14 mouse cellular contexts compared by ENCODE assay signal in the genomic region with DNA sequence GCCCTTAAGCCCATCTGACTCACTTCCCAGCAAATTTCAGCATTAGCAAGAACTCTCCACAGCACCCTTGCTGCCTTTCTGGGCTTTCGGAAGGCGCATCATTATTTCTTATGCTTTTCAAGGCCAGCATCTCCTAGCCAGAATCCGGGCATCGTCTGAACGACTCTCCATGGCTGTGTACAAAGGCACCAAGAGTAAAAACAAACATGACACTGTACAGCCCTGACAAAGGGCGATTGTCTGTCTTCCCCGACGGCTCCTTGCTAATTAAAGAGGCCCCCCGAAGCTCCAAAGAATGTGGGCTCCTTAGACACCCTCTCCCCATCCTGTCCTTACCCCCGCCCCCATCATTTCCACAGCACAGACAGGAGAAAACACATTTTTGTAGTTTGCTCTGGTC. TPM values are rescaled to one million over a fixed set of nuclear protein-coding genes. Genes with fewer than 3 reads are reported as not detected.
DNase-seq lines count a peak whose midpoint lies in the region; ATAC-seq and TF ChIP-seq lines count a peak whose summit lies in the region.
"Had no signal": no experiment of that assay in that cellular context is flagged by ENCODE, and none has a peak within 500 bp of the region (broad histone marks: within the 10 kb centered on the region; RNA-seq: fewer than 3 reads in every experiment).

No protein-coding gene starts in this region.

- ATAC-seq in kidney, embryonic 15.5 days (replicated peaks; ENCODE audit: low FRiP score), result no peak
- no peak for ATAC-seq in kidney, embryonic 14.5 days (ENCODE audit: low FRiP score, low TSS enrichment)
- ATAC-seq: liver, postnatal 0 days had no signal

- H3K27me3 ChIP-seq in kidney, embryonic 15.5 days, result no peaks in the 10 kb centered on the region
- H3K27me3 ChIP-seq in kidney, embryonic 14.5 days (ENCODE audit: control insufficient read depth, insufficient read depth, low read length), result no peaks in the 10 kb centered on the region
- peaks cover 7% of the 10 kb centered on the region for H3K27me3 ChIP-seq in embryonic facial prominence, embryonic 10.5 days (replicated peaks; ENCODE audit: low read depth, poor library complexity, severe bottlenecking)
- peaks cover 18% of the 10 kb centered on the region; the same call in 1 of the 2 replicates for H3K27me3 ChIP-seq in hindbrain, embryonic 10.5 days (ENCODE audit: insufficient read depth, poor library complexity, severe bottlenecking)
- H3K27me3 ChIP-seq: limb, embryonic 12.5 days had no signal

- no peak for TF ChIP-seq CTCF in olfactory bulb, adult 2 months (IDR thresholded peaks at IDR 0.05; ENCODE audit: insufficient read depth, low read depth, low read length)

- H3K36me3 ChIP-seq in kidney, embryonic 15.5 days, result no peaks in the 10 kb centered on the region
- H3K36me3 ChIP-seq in kidney, embryonic 14.5 days (ENCODE audit: control insufficient read depth, insufficient read depth, low read length), result no peaks in the 10 kb centered on the region
- H3K36me3 ChIP-seq in embryonic facial prominence, embryonic 10.5 days (replicated peaks), result no peaks in the 10 kb centered on the region
- H3K36me3 ChIP-seq in hindbrain, embryonic 10.5 days, result no peaks in the 10 kb centered on the region
- H3K36me3 ChIP-seq: G1E; limb, embryonic 12.5 days had no signal

- no peak overlapping the region for H3K4me3 ChIP-seq in kidney, embryonic 15.5 days (replicated peaks)
- no peak overlapping the region for H3K4me3 ChIP-seq in kidney, embryonic 14.5 days (ENCODE audit: low read length)
- no peak overlapping the region for H3K4me3 ChIP-seq in embryonic facial prominence, embryonic 10.5 days
- no peak overlapping the region for H3K4me3 ChIP-seq in hindbrain, embryonic 10.5 days
- H3K4me3 ChIP-seq in olfactory bulb, adult 2 months (ENCODE audit: insufficient read depth, low read depth, low read length), result no peak overlapping the region
- H3K4me3 ChIP-seq: limb, embryonic 12.5 days had no signal

- 44% methylated on average over 10 of the region's 10 CpGs for WGBS in kidney, embryonic 15.5 days
- 41% methylated on average over 10 of the region's 10 CpGs for WGBS in kidney, embryonic 14.5 days
- WGBS in embryonic facial prominence, embryonic 10.5 days, result 21% methylated on average over 10 of the region's 10 CpGs
- WGBS in hindbrain, embryonic 10.5 days, result 31% methylated on average over 10 of the region's 10 CpGs
- 31% methylated on average over 10 of the region's 10 CpGs for WGBS in olfactory bulb, adult 2 months

- no peaks in the 10 kb centered on the region for H3K9me3 ChIP-seq in kidney, embryonic 15.5 days (replicated peaks)
- H3K9me3 ChIP-seq in kidney, embryonic 14.5 days (ENCODE audit: control insufficient read depth, low read length), result no peaks in the 10 kb centered on the region
- H3K9me3 ChIP-seq in embryonic facial prominence, embryonic 10.5 days, result no peaks in the 10 kb centered on the region
- H3K9me3 ChIP-seq in hindbrain, embryonic 10.5 days, result no peaks in the 10 kb centered on the region
- H3K9me3 ChIP-seq: G1E; limb, embryonic 12.5 days had no signal

- H3K27ac ChIP-seq in kidney, embryonic 15.5 days, result 0 out of 2 replicates have a peak overlapping the region, but pooled peaks have one; percentile 41
- no peak overlapping the region for H3K27ac ChIP-seq in kidney, embryonic 14.5 days (ENCODE audit: low read depth, low read length)
- H3K27ac ChIP-seq in embryonic facial prominence, embryonic 10.5 days (replicated peaks), result 0 out of 2 replicates have a peak overlapping the region, but pooled peaks have one; percentile 2
- peak overlapping the region; percentile 19; the same call in 1 of the 2 replicates for H3K27ac ChIP-seq in hindbrain, embryonic 10.5 days
- peak overlapping the region; percentile 93 for H3K27ac ChIP-seq in olfactory bulb, adult 2 months (ENCODE audit: insufficient read depth, low read depth, low read length)
- H3K27ac ChIP-seq: limb, embryonic 12.5 days had no signal

- no peak for TF ChIP-seq POLR2A in olfactory bulb, adult 2 months (IDR thresholded peaks at IDR 0.05; ENCODE audit: insufficient read depth, low read depth, low read length)

- H3K4me1 ChIP-seq in kidney, embryonic 15.5 days, result peaks cover 25% of the 10 kb centered on the region
- 0 out of 2 replicates have a peak, but pooled peaks cover 3% of the 10 kb centered on the region for H3K4me1 ChIP-seq in kidney, embryonic 14.5 days (ENCODE audit: control insufficient read depth, insufficient read depth, low read length)
- H3K4me1 ChIP-seq in embryonic facial prominence, embryonic 10.5 days, result peaks cover 38% of the 10 kb centered on the region
- peaks cover 45% of the 10 kb centered on the region for H3K4me1 ChIP-seq in hindbrain, embryonic 10.5 days (replicated peaks)
- peaks cover 29% of the 10 kb centered on the region for H3K4me1 ChIP-seq in olfactory bulb, adult 2 months (ENCODE audit: control insufficient read depth, insufficient read depth, low read length)

- H3K9ac ChIP-seq in kidney, embryonic 15.5 days, result no peak overlapping the region
- H3K9ac ChIP-seq in kidney, embryonic 14.5 days (ENCODE audit: low read depth, low read length), result no peak overlapping the region
- H3K9ac ChIP-seq: limb, embryonic 12.5 days; liver, postnatal 0 days had no signal

- H3K4me2 ChIP-seq in kidney, embryonic 15.5 days, result no peak overlapping the region
- H3K4me2 ChIP-seq in kidney, embryonic 14.5 days (replicated peaks; ENCODE audit: low read depth, low read length), result no peak overlapping the region
- H3K4me2 ChIP-seq: limb, embryonic 12.5 days had no signal

- DNase-seq in embryonic facial prominence, embryonic 10.5 days (ENCODE audit: low spot score), result no peak
- no peak for DNase-seq in hindbrain, embryonic 10.5 days (ENCODE audit: low spot score)
- no peak for DNase-seq in liver
- no peak for DNase-seq in layer of hippocampus, adult 11-12 months (ENCODE audit: low spot score)
- DNase-seq: adrenal gland, postnatal 14 days; cerebellum, postnatal 25 days; heart, adult 18-20 months; kidney, adult 2 months; liver, postnatal 0 days had no signal

RNA-seq across cellular contexts. Expression of a gene that starts 13.4 kb away (rescaled TPM):
- polyA plus RNA-seq in kidney, embryonic 15.5 days (2015; fragmentation: Nextera tagmentation; extraction: Ambion mirVana), result 65.2 and 65.5 TPM in 2 replicates
- polyA plus RNA-seq in kidney, embryonic 14.5 days (2014; fragmentation: Nextera tagmentation; extraction: Ambion mirVana), result 51.6 and 63.8 TPM in 2 replicates
- polyA plus RNA-seq in embryonic facial prominence, embryonic 10.5 days (2016; fragmentation: Nextera tagmentation; extraction: Ambion mirVana), result 54.1 and 55.1 TPM in 2 replicates
- polyA plus RNA-seq in hindbrain, embryonic 10.5 days (2016; fragmentation: Nextera tagmentation; extraction: Ambion mirVana), result 32.4 and 37.8 TPM in 2 replicates
- not detected in 2 replicates for polyA plus RNA-seq in olfactory bulb, adult 2 months (2012; ENCODE audit: insufficient read depth, insufficient read length, low replicate concordance, missing spikeins)
